Mouse (Mus musculus) limb, embryonic 14.5 days (tissue): ENCODE data around the gene Adm. TPM values are rescaled to one million over a fixed set of nuclear protein-coding genes. Genes with fewer than 3 reads are reported as not detected.

Source experiments
- ATAC-seq: fragments of 200-750 bp; cut with Nextera tagmentation; 2 replicates; pipeline ENCODE4 v1.8.0; 2017; ENCODE audit warnings: low read depth, moderate number of reproducible peaks, moderate TSS enrichment; ENCODE audit not compliant: low FRiP score
- DNase-seq: peaks from one replicate; pipeline ENCODE4 v3.0.0-alpha.2; 2015; ENCODE audit warnings: low spot score
- H3K27ac ChIP-seq: fragments of 300-500 bp; sonication (generic); replicated peaks from 2 replicates; pipeline ENCODE4 v1.5.1; 2014; ENCODE audit warnings: low read depth, mild to moderate bottlenecking, low read length, moderate library complexity, mixed read lengths
- H3K27me3 ChIP-seq: fragments of 300-500 bp; sonication (generic); 2 replicates; pipeline ENCODE4 v1.6.1; 2014; ENCODE audit warnings: low read length, mixed read lengths; ENCODE audit not compliant: control insufficient read depth, insufficient read depth
- H3K36me3 ChIP-seq: fragments of 300-500 bp; sonication (generic); 2 replicates; pipeline ENCODE4 v1.6.1; 2014; ENCODE audit warnings: mild to moderate bottlenecking, low read length, moderate library complexity, mixed read lengths; ENCODE audit not compliant: control insufficient read depth, insufficient read depth
- H3K4me1 ChIP-seq: fragments of 300-500 bp; sonication (generic); 2 replicates; pipeline ENCODE4 v1.6.1; 2014; ENCODE audit warnings: antibody characterized with exemption, low read length, mixed read lengths; ENCODE audit not compliant: control insufficient read depth, insufficient read depth
- H3K4me2 ChIP-seq: fragments of 300-500 bp; sonication (generic); replicated peaks from 2 replicates; pipeline ENCODE4 v1.6.1; 2014; ENCODE audit warnings: low read depth, mild to moderate bottlenecking, low read length, moderate library complexity; ENCODE audit not compliant: severe bottlenecking
- H3K4me3 ChIP-seq: fragments of 300-500 bp; sonication (generic); replicated peaks from 2 replicates; pipeline ENCODE4 v1.5.1; 2014; ENCODE audit warnings: low read length
- H3K9ac ChIP-seq: fragments of 300-500 bp; sonication (generic); 2 replicates; pipeline ENCODE4 v1.6.1; 2014; ENCODE audit warnings: mild to moderate bottlenecking, low read depth, low read length, moderate library complexity; ENCODE audit not compliant: severe bottlenecking
- H3K9me3 ChIP-seq: fragments of 300-500 bp; sonication (generic); 2 replicates; pipeline ENCODE4 v1.6.1; 2016; ENCODE audit warnings: low read length; ENCODE audit not compliant: control insufficient read depth
- POLR2A ChIP-seq: fragments of 200-500 bp; IDR thresholded peaks from 2 replicates; pipeline ENCODE4 v1.8.0; 2012; ENCODE audit warnings: inconsistent platforms, mild to moderate bottlenecking, moderate library complexity, borderline replicate concordance; ENCODE audit not compliant: insufficient read depth, insufficient read length; ENCODE audit errors: extremely low read depth
- WGBS: fragments of 180-500 bp; shearing (Covaris S2); extraction: QIAGEN DNeasy Blood & Tissue Kit; methylation state at CpG from one replicate; pipeline ENCODE4 v1.1.7; 2014; 5-methylcytosine and 5-hydroxymethylcytosine counted together
- polyA plus RNA-seq, 2 experiments: library from polyadenylated mRNA; depleted of rRNA in 1 of 2; stranded (reverse) in 1 of 2; unstranded in 1 of 2; fragments of >200 nt; fragmentation: Nextera tagmentation in 1 of 2; extraction: Ambion mirVana in 1 of 2; gene quantifications; 2 replicates each; pipeline versions ENCODE4 v1.2.1 to v1.2.3; 2012 to 2014

The Adm gene
- polyA plus RNA-seq, 2 experiments = 1.8 to 2.6 TPM

GRCm38 (mm10) chr7:110671121-110671680, 43.7 kb downstream of the Adm start:
- Histone ChIP-seq H3K4me1 (no peaks in the 10 kb centered on the region), H3K4me2 (no peak overlapping the region), H3K9ac (no peak overlapping the region), H3K27me3 (no peaks in the 10 kb centered on the region), H3K9me3 (no peaks in the 10 kb centered on the region), H3K27ac (no peak overlapping the region), H3K36me3 (no peaks in the 10 kb centered on the region), H3K4me3 (no peak overlapping the region)
- WGBS = 51% methylated on average over 6 of the region's 6 CpGs
- ATAC-seq = no peak
- no peak for DNase-seq
- no peak for TF ChIP-seq POLR2A

Other genes with a start within 250 kb of the Adm start
- gene Sbf2, start 12.7 kb upstream of the Adm start, polyA plus RNA-seq (2012; rRNA removed) = 24.7 and 25.8 TPM in 2 replicates
- gene Sbf2, start 12.7 kb upstream of the Adm start, polyA plus RNA-seq (2014; fragmentation: Nextera tagmentation; extraction: Ambion mirVana) = 24.7 and 29.0 TPM in 2 replicates
- gene Ampd3, start 140.5 kb downstream of the Adm start, polyA plus RNA-seq (2012; rRNA removed) = 6.6 and 7.0 TPM in 2 replicates
- gene Ampd3, start 140.5 kb downstream of the Adm start, polyA plus RNA-seq (2014; fragmentation: Nextera tagmentation; extraction: Ambion mirVana) = 6.9 and 7.1 TPM in 2 replicates
- gene Rnf141, start 216.8 kb downstream of the Adm start, polyA plus RNA-seq (2012; rRNA removed) = 19.4 and 22.0 TPM in 2 replicates
- gene Rnf141, start 216.8 kb downstream of the Adm start, polyA plus RNA-seq (2014; fragmentation: Nextera tagmentation; extraction: Ambion mirVana) = 21.6 and 22.3 TPM in 2 replicates
- gene Lyve1, start 235.6 kb downstream of the Adm start, polyA plus RNA-seq (2012; rRNA removed) = 9.7 and 10.6 TPM in 2 replicates
- 5.1 and 10.2 TPM in 2 replicates for gene Lyve1, start 235.6 kb downstream of the Adm start, polyA plus RNA-seq (2014; fragmentation: Nextera tagmentation; extraction: Ambion mirVana)